Mouse (Mus musculus) megakaryocyte, embryonic 14.5 days (primary cell): ENCODE measurements around the gene Orai3. TPM values are rescaled to one million over a fixed set of nuclear protein-coding genes. Genes with fewer than 3 reads are reported as not detected.

ENCODE experiments used
- H3K27me3 ChIP-seq: replicated peaks from 2 replicates; pipeline ENCODE3; 2012; ENCODE audit warnings: inconsistent platforms
- H3K36me3 ChIP-seq: replicated peaks from 2 replicates; pipeline ENCODE3; 2012; ENCODE audit warnings: low read length, inconsistent platforms, mixed read lengths
- H3K4me1 ChIP-seq: 2 replicates; pipeline ENCODE4 v1.6.1; 2012; ENCODE audit warnings: inconsistent platforms
- H3K4me3 ChIP-seq: replicated peaks from 2 replicates; pipeline ENCODE3; 2012; ENCODE audit warnings: moderate library complexity, mild to moderate bottlenecking, inconsistent platforms
- H3K9me3 ChIP-seq: 2 replicates; pipeline ENCODE4 v1.6.1; 2012; ENCODE audit warnings: inconsistent platforms
- FLI1 ChIP-seq: IDR thresholded peaks from 2 replicates; pipeline ENCODE4 v1.6.1; 2012; ENCODE audit warnings: low read length, inconsistent platforms, mixed read lengths
- GATA1 ChIP-seq: IDR thresholded peaks from 3 replicates; pipeline ENCODE4 v1.6.1; 2012; ENCODE audit warnings: mixed read lengths, low read length, inconsistent platforms, borderline replicate concordance
- polyA plus RNA-seq: library from polyadenylated mRNA; stranded (reverse); fragments of >175 nt; gene quantifications from 2 replicates; pipeline ENCODE4 v1.2.3, GENCODE M21; 2012; ENCODE audit warnings: low replicate concordance; ENCODE audit not compliant: insufficient read depth

The Orai3 gene
- polyA plus RNA-seq, 1 experiment: 27.3 TPM

- TF ChIP-seq GATA1: no peak
- TF ChIP-seq FLI1: no peak
- H3K36me3 ChIP-seq: peaks cover 46% of the 10 kb centered on the region
- H3K4me3 ChIP-seq: peak overlapping the region; percentile 99
- H3K9me3 ChIP-seq: no peaks in the 10 kb centered on the region
- peaks cover 31% of the 10 kb centered on the region for H3K4me1 ChIP-seq
- no peaks in the 10 kb centered on the region for H3K27me3 ChIP-seq
Observed at GRCm38 (mm10) chr7:127746494-127747491, 22.8 kb upstream of the Orai3 start.

DNA sequence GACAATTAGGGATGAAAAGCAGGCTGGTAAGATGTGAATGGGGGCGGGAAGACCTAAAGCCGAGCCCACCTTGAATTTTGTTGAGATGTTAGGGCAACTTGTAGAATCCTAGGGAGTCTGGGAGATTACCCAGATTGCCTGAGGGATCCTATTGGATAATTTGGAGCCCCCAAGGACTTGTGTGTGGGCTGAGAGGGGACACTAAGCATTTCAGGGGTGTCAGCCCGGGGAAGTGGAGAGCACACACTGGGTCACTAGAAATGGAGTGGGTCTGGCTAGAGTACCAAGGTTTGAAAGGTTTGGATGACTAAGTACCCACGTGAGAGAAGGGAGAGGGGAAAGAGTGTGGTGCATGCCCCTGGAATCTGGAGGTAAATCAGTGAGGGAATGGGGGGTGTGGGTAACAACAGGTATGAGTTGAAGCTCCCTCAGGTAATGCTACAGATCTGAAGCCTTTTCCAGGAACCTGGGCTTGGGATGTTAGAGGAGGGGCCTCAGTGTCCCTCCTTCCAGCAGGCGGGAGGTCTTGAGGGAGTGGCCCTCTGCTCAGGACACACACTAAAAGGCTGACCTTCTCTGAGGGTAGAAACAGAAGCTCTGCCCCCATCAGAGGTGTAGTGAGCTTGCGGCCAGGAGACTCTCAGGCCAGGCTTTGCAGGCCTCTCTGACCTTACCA lies 21.9 kb upstream of the Orai3 start:
- H3K4me3 ChIP-seq: no peak overlapping the region
- TF ChIP-seq FLI1 (no peak), GATA1 (no peak)

DNA sequence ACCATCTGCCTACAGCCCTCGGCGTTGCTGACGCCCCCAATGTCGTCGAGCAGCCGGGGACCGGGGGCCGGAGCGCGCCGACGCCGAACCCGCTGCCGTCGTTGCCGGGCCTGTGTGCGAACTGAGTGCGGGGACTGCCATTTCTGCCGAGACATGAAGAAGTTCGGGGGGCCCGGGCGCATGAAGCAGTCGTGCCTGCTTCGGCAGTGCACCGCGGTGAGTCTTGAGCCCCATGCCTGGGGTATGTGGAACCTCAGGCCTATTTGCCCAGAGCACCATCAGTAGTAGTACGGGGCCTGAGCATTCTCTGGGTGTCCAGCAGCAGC lies 21.4 kb upstream of the Orai3 start:
- H3K27me3 ChIP-seq: no peaks in the 10 kb centered on the region
- peaks cover 36% of the 10 kb centered on the region for H3K4me1 ChIP-seq
- no peaks in the 10 kb centered on the region for H3K9me3 ChIP-seq
- H3K36me3 ChIP-seq: peaks cover 60% of the 10 kb centered on the region
- no peak overlapping the region for H3K4me3 ChIP-seq
- TF ChIP-seq GATA1 (no peak), FLI1 (no peak)

More for the DNA sequence above, 21.9 kb upstream of the Orai3 start:
- H3K9me3 ChIP-seq: no peaks in the 10 kb centered on the region
- H3K36me3 ChIP-seq: peaks cover 55% of the 10 kb centered on the region
- no peaks in the 10 kb centered on the region for H3K27me3 ChIP-seq
- H3K4me1 ChIP-seq: peaks cover 31% of the 10 kb centered on the region

DNA sequence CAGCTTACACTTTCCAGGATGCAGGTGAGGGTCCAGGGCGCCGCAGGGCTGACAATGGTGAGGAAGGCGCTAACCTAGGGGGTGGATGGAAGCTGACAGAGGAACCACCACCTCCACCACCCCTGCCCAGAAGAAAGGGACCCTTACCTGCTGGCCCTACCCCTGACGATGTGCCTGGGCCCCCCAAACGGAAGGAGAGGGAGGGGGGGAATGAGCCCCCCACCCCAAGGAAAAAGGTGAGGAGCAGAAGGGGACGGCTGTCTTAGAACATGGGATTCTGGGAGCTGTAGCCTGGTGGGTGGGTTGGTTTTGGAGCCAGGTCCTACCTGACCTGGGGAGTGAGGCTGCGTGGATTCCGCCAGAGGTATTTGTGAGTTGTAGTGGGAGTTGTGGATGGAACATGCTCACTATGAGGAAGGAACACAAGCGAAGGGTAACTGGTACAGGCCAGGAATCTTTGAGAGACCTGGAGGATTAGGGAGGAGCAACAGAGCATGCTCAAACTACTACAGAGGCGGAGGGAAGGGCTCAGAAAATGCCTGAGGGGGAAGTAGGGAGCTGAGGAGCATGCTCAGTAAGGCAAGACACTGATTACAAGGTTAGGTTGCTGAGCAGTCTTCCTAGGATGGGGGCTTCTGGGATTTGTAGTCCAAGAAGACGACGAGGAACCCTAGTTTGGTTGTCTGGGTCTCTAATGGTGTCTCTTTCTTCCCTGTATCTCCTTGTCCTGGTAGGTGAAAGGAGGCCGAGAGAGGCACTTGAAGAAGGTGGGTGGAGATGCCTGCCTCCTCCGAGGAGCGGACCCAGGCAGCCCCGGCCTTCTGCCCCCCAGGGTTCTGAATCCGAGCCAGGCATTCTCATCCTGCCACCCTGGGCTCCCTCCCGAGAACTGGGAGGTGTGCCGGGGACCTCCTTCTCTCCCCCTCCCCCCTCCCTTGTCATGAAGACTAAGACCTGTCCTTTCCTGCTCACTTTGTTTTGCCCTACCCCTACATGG lies 19.2 kb upstream of the Orai3 start:
- Histone ChIP-seq H3K9me3 (no peaks in the 10 kb centered on the region), H3K36me3 (peaks cover 83% of the 10 kb centered on the region), H3K4me1 (peaks cover 35% of the 10 kb centered on the region), H3K27me3 (no peaks in the 10 kb centered on the region), H3K4me3 (no peak overlapping the region)
- TF ChIP-seq FLI1 (no peak), GATA1 (no peak)

GRCm38 (mm10) chr7:127751619-127752018 lies 18.0 kb upstream of the Orai3 start:
- Histone ChIP-seq H3K4me3 (no peak overlapping the region), H3K36me3 (peaks cover 94% of the 10 kb centered on the region), H3K4me1 (peaks cover 42% of the 10 kb centered on the region), H3K9me3 (no peaks in the 10 kb centered on the region), H3K27me3 (no peaks in the 10 kb centered on the region)
- TF ChIP-seq GATA1: no peak
- no peak for TF ChIP-seq FLI1

DNA sequence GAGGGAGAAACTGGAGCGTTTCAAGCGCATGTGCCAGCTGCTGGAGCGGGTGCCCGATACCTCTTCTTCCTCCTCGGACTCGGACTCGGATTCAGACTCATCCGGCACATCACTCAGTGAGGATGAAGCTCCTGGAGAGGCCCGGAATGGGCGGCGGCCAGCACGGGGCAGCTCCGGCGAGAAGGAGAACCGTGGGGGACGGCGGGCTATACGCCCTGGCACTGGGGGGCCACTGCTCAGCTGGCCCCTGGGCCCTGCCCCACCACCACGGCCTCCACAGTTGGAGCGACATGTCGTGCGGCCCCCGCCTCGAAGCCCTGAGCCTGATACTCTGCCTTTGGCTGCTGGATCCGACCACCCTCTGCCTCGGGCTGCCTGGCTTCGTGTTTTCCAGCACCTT lies 17.5 kb upstream of the Orai3 start:
- H3K36me3 ChIP-seq: peaks cover 99% of the 10 kb centered on the region
- peaks cover 39% of the 10 kb centered on the region for H3K4me1 ChIP-seq

DNA sequence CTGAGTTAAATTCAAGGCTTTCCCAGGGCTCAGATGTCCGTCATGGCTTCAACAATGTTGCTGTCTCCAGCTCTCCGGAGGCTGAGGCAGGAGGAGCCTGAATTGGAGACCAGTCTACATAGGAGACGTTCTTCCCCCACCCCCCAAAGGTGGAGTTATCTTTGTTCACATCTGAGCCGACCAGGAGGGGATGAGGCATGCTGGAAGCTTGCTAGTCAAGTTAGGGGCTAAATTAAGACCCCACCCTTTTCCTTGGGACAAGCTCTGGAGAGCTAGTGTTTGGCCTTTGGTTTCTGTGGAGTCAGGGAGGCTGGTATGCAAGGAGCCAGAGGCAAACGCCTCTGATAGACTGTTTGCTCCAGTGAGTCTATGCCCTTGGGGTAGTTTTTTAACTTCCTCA lies 16.5 kb upstream of the Orai3 start:
- Histone ChIP-seq H3K36me3 (peaks cover 100% of the 10 kb centered on the region), H3K4me3 (no peak overlapping the region), H3K4me1 (peaks cover 28% of the 10 kb centered on the region), H3K27me3 (no peaks in the 10 kb centered on the region), H3K9me3 (no peaks in the 10 kb centered on the region)
- TF ChIP-seq GATA1: no peak
- no peak for TF ChIP-seq FLI1

More for the DNA sequence above, 17.5 kb upstream of the Orai3 start:
- Histone ChIP-seq H3K4me3 (no peak overlapping the region), H3K9me3 (no peaks in the 10 kb centered on the region), H3K27me3 (no peaks in the 10 kb centered on the region)
- TF ChIP-seq GATA1 (no peak), FLI1 (no peak)

DNA sequence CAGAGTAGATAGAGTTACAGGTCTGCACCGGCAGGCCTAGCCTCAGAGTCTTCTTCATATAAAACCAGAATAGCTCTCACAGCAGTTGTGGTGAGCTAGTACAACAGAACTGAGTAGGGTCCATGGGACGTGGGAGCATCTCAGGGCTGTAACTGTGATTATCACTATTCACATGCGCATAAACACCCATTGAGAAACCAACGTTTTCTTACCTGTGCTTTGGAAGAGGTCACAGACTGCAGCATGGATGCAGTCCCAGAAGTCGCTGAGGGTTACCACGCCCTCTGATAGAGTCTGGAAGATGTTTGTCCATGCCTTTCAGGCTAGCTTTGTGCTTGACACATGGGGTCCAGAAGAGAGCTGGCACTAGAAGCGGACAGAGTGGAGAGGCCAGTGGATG lies 15.9 kb upstream of the Orai3 start:
- no peaks in the 10 kb centered on the region for H3K27me3 ChIP-seq
- H3K9me3 ChIP-seq: no peaks in the 10 kb centered on the region
- H3K4me3 ChIP-seq: no peak overlapping the region
- TF ChIP-seq GATA1 (no peak), FLI1 (no peak)
- peaks cover 27% of the 10 kb centered on the region for H3K4me1 ChIP-seq
- H3K36me3 ChIP-seq: peaks cover 100% of the 10 kb centered on the region

DNA sequence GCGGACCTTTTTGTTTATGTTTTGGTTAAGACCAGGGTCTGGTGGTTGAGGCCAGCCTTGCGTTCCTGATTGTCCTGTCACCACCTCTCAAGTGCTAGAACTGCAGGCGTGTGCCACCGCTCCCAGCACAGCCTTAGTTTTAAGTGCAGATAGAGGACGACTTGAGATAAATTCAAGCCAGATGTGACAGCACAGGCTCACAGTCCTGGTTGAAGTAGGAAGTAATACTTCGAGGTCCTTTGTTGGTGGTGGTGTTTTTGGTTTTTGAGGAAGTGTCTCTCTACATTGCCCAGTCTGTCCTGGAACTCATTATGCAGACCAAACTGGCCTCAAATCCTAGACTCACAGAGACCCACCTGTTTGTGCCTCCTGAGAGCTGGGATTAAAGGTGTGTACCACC lies 9.9 kb upstream of the Orai3 start:
- peaks cover 86% of the 10 kb centered on the region for H3K36me3 ChIP-seq
- no peaks in the 10 kb centered on the region for H3K27me3 ChIP-seq
- H3K4me1 ChIP-seq: peaks cover 21% of the 10 kb centered on the region
- H3K4me3 ChIP-seq: peak overlapping the region; percentile 16
- H3K9me3 ChIP-seq: no peaks in the 10 kb centered on the region
- TF ChIP-seq GATA1 (no peak), FLI1 (no peak)
